Mouse (Mus musculus) cerebellum, adult 9-11 months (tissue): ENCODE data around the gene Krt4.

Experiments used
- DNase-seq: peaks from one replicate; pipeline ENCODE4 v3.0.0; 2022

Krt4 gene

GRCm38 (mm10) chr15:101924635-101925034, at the start of gene Krt4:
Gene Krt4, minus strand, starts transcription at chr15:101924735.
- no peak for DNase-seq

- DNase-seq = peak; percentile 65
These were observed 49.0 kb upstream of the Krt4 start for GRCm38 (mm10) chr15:101973414-101974077.

GRCm38 (mm10) chr15:101970536-101970935, 46.0 kb upstream of the Krt4 start:
- no peak for DNase-seq

- no peak for DNase-seq
These were observed 42.3 kb upstream of the Krt4 start for GRCm38 (mm10) chr15:101966808-101967207.

GRCm38 (mm10) chr15:101958891-101959290, 34.4 kb upstream of the Krt4 start:
- no peak for DNase-seq

- DNase-seq = no peak
These were observed 29.7 kb upstream of the Krt4 start, which contains the start of gene Krt78 for GRCm38 (mm10) chr15:101954187-101954586. Gene Krt78, minus strand, starts transcription at chr15:101954287.

GRCm38 (mm10) chr15:101952733-101953474, 28.4 kb upstream of the Krt4 start:
- DNase-seq = no peak

GRCm38 (mm10) chr15:101945430-101945829, 20.9 kb upstream of the Krt4 start:
- no peak for DNase-seq

- DNase-seq = no peak
These were observed 17.4 kb upstream of the Krt4 start for GRCm38 (mm10) chr15:101941948-101942347.

- DNase-seq = no peak
These were observed 15.8 kb upstream of the Krt4 start, which contains the start of gene Krt79 for GRCm38 (mm10) chr15:101940274-101940829. Gene Krt79, minus strand, starts transcription at chr15:101940324.

- no peak for DNase-seq
These were observed 14.2 kb upstream of the Krt4 start for GRCm38 (mm10) chr15:101938600-101939308.

GRCm38 (mm10) chr15:101933024-101933423, 8.5 kb upstream of the Krt4 start:
- DNase-seq = no peak

GRCm38 (mm10) chr15:101929666-101930065, 5.1 kb upstream of the Krt4 start:
- no peak for DNase-seq

- no peak for DNase-seq
These were observed 4.6 kb upstream of the Krt4 start for GRCm38 (mm10) chr15:101929087-101929486.

- DNase-seq = no peak
These were observed 3.0 kb upstream of the Krt4 start for GRCm38 (mm10) chr15:101927340-101928080.

- DNase-seq = no peak
These were observed 506 bp upstream of the Krt4 start for GRCm38 (mm10) chr15:101925041-101925440.

- no peak for DNase-seq
These were observed 2.2 kb downstream of the Krt4 start for GRCm38 (mm10) chr15:101922296-101922695.

GRCm38 (mm10) chr15:101916072-101916471, 8.5 kb downstream of the Krt4 start:
- no peak for DNase-seq

GRCm38 (mm10) chr15:101904849-101905248, 19.7 kb downstream of the Krt4 start:
- no peak for DNase-seq

GRCm38 (mm10) chr15:101902171-101903149, 22.1 kb downstream of the Krt4 start:
- DNase-seq = no peak

GRCm38 (mm10) chr15:101895216-101895615, 29.3 kb downstream of the Krt4 start:
- no peak for DNase-seq
